Mouse (Mus musculus) G1E (cell line): ENCODE results near the gene Zfp958.
"Not testable (repeated sequence)": the region's sequence is repeated elsewhere in the genome, so short reads cannot be mapped to it uniquely, and the experiment has no call there.

Experiments used
- CTCF ChIP-seq: IDR thresholded peaks from 2 replicates; pipeline ENCODE4 v1.5.1; 2012; ENCODE audit warnings: low read depth, low read length, inconsistent platforms, mixed read lengths
- GATA1 ChIP-seq: IDR thresholded peaks from 2 replicates; pipeline ENCODE4 v1.6.1; 2012; ENCODE audit warnings: borderline replicate concordance, low read length, inconsistent platforms, mixed read lengths

DNA sequence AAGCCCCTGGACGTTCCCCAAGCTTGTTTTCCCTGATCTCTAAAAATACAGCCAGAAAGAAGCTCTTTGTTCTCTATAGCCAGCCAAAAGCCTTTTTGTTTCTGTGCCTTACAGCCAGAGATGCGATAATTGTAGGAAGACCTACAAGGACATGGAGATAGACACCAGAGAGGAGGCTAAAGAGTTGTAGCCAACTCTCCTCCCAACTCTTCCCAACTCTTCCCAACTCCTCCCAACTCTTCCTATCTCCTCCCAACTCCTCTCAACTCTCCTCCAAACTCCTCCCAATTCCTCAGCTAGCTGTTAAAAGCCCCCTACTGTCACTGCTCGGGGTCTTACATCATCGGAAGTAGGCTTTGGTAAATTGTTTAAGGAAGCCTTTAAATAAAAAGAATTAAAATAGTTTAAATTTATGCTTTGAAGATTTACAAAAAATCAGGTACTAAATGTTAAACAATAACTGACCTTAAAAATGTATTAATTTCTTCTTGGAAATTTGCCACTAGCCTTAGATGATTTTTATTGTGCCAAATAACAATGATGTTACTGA lies 1.3 kb upstream of the Zfp958 start:
- not testable (repeated sequence) for TF ChIP-seq CTCF, GATA1
